Mouse (Mus musculus): ENCODE results near the gene Dgkg. TPM values are rescaled to one million over a fixed set of nuclear protein-coding genes. Genes with fewer than 3 reads are reported as not detected.

The Dgkg gene
- polyA plus RNA-seq, 1 experiment from 2014 or later: 0.47 TPM

DNA sequence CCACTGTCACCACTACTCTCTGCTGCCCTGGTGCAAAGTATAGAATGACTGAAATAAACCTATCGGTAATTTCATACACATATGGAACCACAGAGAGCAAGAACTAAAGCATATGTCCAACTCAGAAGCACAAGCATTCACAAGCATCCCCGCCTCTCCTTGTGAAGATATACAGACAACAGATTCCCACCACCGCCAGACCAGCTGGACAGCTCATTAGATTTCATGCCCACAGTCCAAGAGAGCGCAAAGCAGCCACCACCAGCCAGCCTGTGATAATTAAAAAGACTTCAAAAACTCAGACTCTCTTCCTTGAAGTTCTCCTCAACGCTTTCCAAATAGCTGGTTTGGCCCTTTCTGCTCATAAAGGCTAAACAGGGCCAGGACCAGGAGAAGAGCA, 234.8 kb downstream of the Dgkg start:
- ATAC-seq (replicated peaks; ENCODE audit: low FRiP score) (no peak), DNase-seq (ENCODE audit: low spot score) (no peak)
- Histone ChIP-seq H3K4me2 (ENCODE audit: low read depth, low read length, severe bottlenecking) (no peak overlapping the region), H3K9me3 (ENCODE audit: control insufficient read depth, low read length) (no peaks in the 10 kb centered on the region), H3K4me3 (ENCODE audit: low read depth, low read length) (no peak overlapping the region), H3K36me3 (ENCODE audit: control insufficient read depth, insufficient read depth, low read length) (no peaks in the 10 kb centered on the region), H3K4me1 (replicated peaks; ENCODE audit: control insufficient read depth, insufficient read depth, low read length) (no peaks in the 10 kb centered on the region), H3K9ac (ENCODE audit: low read length) (no peak overlapping the region), H3K27me3 (ENCODE audit: control insufficient read depth, insufficient read depth, low read length) (no peaks in the 10 kb centered on the region), H3K27ac (ENCODE audit: low read depth, low read length) (no peak overlapping the region)
- 78% methylated on average over 5 of the region's 5 CpGs for WGBS

Small RNA genes lying within 50 kb of the gene (microRNA-seq; reads per million reads assigned to microRNA genes)
- gene Mir6362 (ENCODE audit: insufficient number of aligned reads) (not detected), gene Mir8095 (ENCODE audit: insufficient number of aligned reads) (not detected)

Other genes with a start within 250 kb of the Dgkg start
- 25.9 and 27.7 TPM in 2 replicates for gene Etv5, start 217.5 kb downstream of the Dgkg start, polyA plus RNA-seq (2014; fragmentation: Nextera tagmentation; extraction: Ambion mirVana)
- not detected in 2 replicates for gene Crygs, start 154.4 kb upstream of the Dgkg start, polyA plus RNA-seq (2014; fragmentation: Nextera tagmentation; extraction: Ambion mirVana)
- gene Tbccd1, start 200.4 kb upstream of the Dgkg start, polyA plus RNA-seq (2014; fragmentation: Nextera tagmentation; extraction: Ambion mirVana): 35.0 and 37.0 TPM in 2 replicates
- gene Dnajb11, start 200.6 kb upstream of the Dgkg start, polyA plus RNA-seq (2014; fragmentation: Nextera tagmentation; extraction: Ambion mirVana): 95.6 and 97.3 TPM in 2 replicates
- gene Ahsg, start 234.1 kb upstream of the Dgkg start, polyA plus RNA-seq (2014; fragmentation: Nextera tagmentation; extraction: Ambion mirVana): not detected in 2 replicates